Mouse (Mus musculus): ENCODE measurements around the gene Rfk.

Gene Rfk

GRCm38 (mm10) chr19:17393841-17394591 lies at the start of gene Rfk:
TSS of gene Rfk (plus strand) at chr19:17394043.
- no peaks in the 10 kb centered on the region for H3K27me3 ChIP-seq (ENCODE audit: control insufficient read depth, insufficient read depth, low read length, poor library complexity, severe bottlenecking)
- peaks cover 3% of the 10 kb centered on the region; the same call in 1 of the 2 replicates for H3K36me3 ChIP-seq (ENCODE audit: control insufficient read depth, insufficient read depth, low read length, poor library complexity, severe bottlenecking)
- DNase-seq (ENCODE audit: low read depth, low spot score) = peak; percentile 96

GRCm38 (mm10) chr19:17344881-17345280 lies 49.0 kb upstream of the Rfk start:
- H3K27me3 ChIP-seq (ENCODE audit: control insufficient read depth, insufficient read depth, low read length, poor library complexity, severe bottlenecking) = no peaks in the 10 kb centered on the region
- DNase-seq (ENCODE audit: low read depth, low spot score) = no peak

GRCm38 (mm10) chr19:17346716-17347474 lies 46.9 kb upstream of the Rfk start:
- H3K36me3 ChIP-seq (ENCODE audit: control insufficient read depth, insufficient read depth, low read length, poor library complexity, severe bottlenecking) = no peaks in the 10 kb centered on the region; the same call in 1 of the 2 replicates
- DNase-seq (ENCODE audit: low read depth, low spot score) = no peak
- no peaks in the 10 kb centered on the region for H3K27me3 ChIP-seq (ENCODE audit: control insufficient read depth, insufficient read depth, low read length, poor library complexity, severe bottlenecking)

More at GRCm38 (mm10) chr19:17344881-17345280, 49.0 kb upstream of the Rfk start:
- no peaks in the 10 kb centered on the region for H3K36me3 ChIP-seq (ENCODE audit: control insufficient read depth, insufficient read depth, low read length, poor library complexity, severe bottlenecking)

DNA sequence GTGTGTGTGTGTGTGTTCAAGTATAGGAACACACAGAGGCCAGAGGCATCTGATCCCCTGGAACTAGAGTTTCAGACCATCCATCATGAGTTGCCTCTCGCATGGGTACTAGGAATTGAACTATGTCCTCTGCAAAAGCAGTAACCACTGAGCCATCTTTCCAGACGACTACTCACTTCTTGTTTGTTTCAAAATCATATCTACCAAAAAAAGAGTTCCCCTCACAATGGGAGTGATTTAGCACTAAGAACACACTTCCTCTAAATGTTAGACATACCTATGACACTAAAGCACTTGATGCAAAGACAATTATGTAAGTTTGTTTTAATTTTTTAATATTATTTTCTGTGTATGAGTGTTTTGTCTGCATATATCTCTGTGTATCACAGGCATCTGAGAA lies 46.0 kb upstream of the Rfk start:
- no peaks in the 10 kb centered on the region; the same call in 1 of the 2 replicates for H3K36me3 ChIP-seq (ENCODE audit: control insufficient read depth, insufficient read depth, low read length, poor library complexity, severe bottlenecking)
- no peaks in the 10 kb centered on the region for H3K27me3 ChIP-seq (ENCODE audit: control insufficient read depth, insufficient read depth, low read length, poor library complexity, severe bottlenecking)
- DNase-seq (ENCODE audit: low read depth, low spot score) = peak; percentile 51

DNA sequence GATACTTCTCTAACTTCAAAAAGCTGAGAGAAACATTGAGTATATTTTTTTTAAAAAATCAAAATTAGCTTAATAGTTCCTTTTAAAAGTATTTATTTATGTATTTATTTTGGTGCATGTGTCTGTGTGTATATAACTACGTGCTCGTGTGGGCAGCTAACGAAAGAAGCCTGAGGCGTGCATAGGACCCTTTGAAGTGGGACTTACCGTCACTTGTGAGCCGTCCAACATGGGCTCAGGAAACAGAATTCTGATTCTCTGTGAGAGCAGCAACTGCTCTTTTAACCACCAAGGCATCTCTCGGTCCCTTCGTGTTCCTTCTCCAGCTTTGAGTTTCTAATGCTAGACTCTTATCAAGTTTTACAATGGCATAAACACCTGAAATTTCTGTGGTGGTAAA lies 40.1 kb upstream of the Rfk start:
- no peaks in the 10 kb centered on the region for H3K27me3 ChIP-seq (ENCODE audit: control insufficient read depth, insufficient read depth, low read length, poor library complexity, severe bottlenecking)
- no peaks in the 10 kb centered on the region; the same call in 1 of the 2 replicates for H3K36me3 ChIP-seq (ENCODE audit: control insufficient read depth, insufficient read depth, low read length, poor library complexity, severe bottlenecking)
- DNase-seq (ENCODE audit: low read depth, low spot score) = no peak

- no peak for DNase-seq (ENCODE audit: low read depth, low spot score)
- no peaks in the 10 kb centered on the region for H3K27me3 ChIP-seq (ENCODE audit: control insufficient read depth, insufficient read depth, low read length, poor library complexity, severe bottlenecking)
- no peaks in the 10 kb centered on the region; the same call in 1 of the 2 replicates for H3K36me3 ChIP-seq (ENCODE audit: control insufficient read depth, insufficient read depth, low read length, poor library complexity, severe bottlenecking)
Observed at GRCm38 (mm10) chr19:17354362-17354761, 39.5 kb upstream of the Rfk start.

DNA sequence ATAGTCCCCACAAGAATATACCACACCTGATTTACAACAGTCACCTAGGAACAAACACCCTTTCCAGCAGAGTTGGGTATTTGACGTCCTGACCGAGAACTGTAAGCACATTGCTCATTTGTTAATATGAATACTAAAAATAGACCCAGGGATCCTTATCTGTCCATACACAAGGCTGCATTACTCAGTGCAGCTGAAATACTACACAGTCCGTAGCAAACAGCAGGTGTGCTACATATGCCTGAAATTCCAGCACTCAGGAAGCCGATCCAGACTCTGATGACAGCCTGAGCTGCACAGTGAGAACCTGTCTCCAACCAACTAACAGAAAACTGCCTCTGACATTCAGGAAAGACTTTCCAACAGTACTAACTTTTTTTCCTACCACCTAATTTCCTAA lies 39.0 kb upstream of the Rfk start:
- DNase-seq (ENCODE audit: low read depth, low spot score) = no peak
- H3K36me3 ChIP-seq (ENCODE audit: control insufficient read depth, insufficient read depth, low read length, poor library complexity, severe bottlenecking) = no peaks in the 10 kb centered on the region; the same call in 1 of the 2 replicates
- H3K27me3 ChIP-seq (ENCODE audit: control insufficient read depth, insufficient read depth, low read length, poor library complexity, severe bottlenecking) = no peaks in the 10 kb centered on the region

GRCm38 (mm10) chr19:17355361-17355760 lies 38.5 kb upstream of the Rfk start:
- Histone ChIP-seq H3K36me3 (ENCODE audit: control insufficient read depth, insufficient read depth, low read length, poor library complexity, severe bottlenecking) (no peaks in the 10 kb centered on the region; the same call in 1 of the 2 replicates), H3K27me3 (ENCODE audit: control insufficient read depth, insufficient read depth, low read length, poor library complexity, severe bottlenecking) (no peaks in the 10 kb centered on the region)
- peak; percentile 47 for DNase-seq (ENCODE audit: low read depth, low spot score)

DNA sequence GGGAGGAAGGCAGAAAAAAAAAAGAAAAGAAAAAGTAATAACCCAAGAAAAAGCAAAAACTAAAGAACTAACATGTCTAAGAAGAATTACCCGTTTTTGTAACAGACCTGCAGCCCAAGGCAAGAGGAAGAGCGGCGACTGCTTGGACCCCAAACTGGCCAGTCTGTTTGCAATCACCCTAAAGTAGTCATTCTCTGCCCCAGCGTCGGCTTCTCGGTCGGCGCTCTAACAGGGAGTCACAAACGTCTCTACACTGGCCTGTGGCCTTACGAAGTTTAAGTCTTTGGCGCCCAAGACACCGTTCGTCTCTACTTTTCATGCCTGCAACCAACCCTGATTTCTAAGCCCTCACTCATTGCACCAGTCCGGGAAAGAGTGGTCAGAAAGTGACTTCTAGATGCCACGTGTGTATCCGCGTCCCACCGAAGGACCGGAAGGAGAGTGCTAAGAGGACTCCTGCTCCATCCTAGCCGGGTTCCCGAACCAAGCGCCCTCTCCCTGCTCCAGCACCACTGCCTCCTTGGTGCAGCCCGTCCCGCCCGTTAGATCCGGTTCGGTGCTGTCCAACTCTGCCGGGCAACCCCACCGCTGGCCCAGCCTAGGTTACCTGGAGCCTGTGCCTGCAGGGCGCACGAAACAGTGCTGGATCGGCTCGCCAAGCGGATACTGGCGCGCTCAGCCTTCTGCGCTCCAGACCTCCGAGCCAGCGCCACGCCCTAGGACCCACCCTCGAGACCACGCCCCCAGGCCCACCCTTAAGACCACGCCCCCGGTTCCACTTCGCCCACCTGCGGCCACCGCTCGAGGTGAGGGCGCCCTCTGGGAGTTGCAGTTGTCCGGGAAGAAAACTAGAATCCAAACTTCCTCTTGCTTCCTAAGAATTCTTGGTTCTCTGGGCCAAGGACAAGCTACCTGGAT lies 37.6 kb upstream of the Rfk start:
- no peaks in the 10 kb centered on the region for H3K27me3 ChIP-seq (ENCODE audit: control insufficient read depth, insufficient read depth, low read length, poor library complexity, severe bottlenecking)
- H3K36me3 ChIP-seq (ENCODE audit: control insufficient read depth, insufficient read depth, low read length, poor library complexity, severe bottlenecking) = no peaks in the 10 kb centered on the region; the same call in 1 of the 2 replicates
- DNase-seq (ENCODE audit: low read depth, low spot score) = peak; percentile 86

DNA sequence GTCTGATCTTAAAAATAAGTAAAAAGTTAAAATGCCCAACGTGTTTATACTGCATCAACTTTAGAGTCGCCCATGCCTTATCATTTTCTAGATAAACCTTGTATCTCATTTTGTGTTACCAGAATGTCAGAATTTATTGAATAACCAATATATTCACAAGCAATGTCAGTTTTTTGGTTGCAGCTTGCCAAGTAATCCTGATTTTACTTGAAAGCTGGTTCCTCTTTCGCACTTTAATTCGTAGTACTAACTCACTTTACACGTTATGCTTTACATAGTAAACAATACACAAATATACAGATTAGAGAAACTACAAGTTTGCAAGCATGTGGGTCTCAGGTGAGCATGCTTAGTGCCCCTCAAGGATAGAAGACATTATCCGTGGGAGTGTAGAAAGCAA lies 36.9 kb upstream of the Rfk start:
- no peak for DNase-seq (ENCODE audit: low read depth, low spot score)
- no peaks in the 10 kb centered on the region for H3K27me3 ChIP-seq (ENCODE audit: control insufficient read depth, insufficient read depth, low read length, poor library complexity, severe bottlenecking)
- H3K36me3 ChIP-seq (ENCODE audit: control insufficient read depth, insufficient read depth, low read length, poor library complexity, severe bottlenecking) = no peaks in the 10 kb centered on the region

DNA sequence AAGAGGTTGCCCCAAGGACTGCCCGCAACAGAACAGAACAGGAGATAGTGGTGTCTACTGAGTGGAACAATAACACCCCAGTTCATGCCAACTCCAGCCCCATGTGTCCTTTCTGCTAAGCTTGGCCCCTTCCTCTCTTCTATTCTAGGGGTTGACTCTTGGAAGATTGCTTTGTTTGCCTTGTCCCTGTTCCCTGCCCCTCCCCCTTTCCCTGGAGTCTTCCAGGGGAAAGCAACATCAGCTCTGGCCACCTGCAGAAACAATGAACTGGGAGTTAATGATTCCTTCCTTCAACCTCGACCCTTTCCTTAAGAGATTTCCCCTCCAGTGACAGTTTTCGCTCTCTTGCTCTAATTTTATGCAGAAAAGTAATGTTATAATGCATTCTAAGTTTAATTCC lies 36.5 kb upstream of the Rfk start:
- Histone ChIP-seq H3K27me3 (ENCODE audit: control insufficient read depth, insufficient read depth, low read length, poor library complexity, severe bottlenecking) (no peaks in the 10 kb centered on the region), H3K36me3 (ENCODE audit: control insufficient read depth, insufficient read depth, low read length, poor library complexity, severe bottlenecking) (no peaks in the 10 kb centered on the region)
- DNase-seq (ENCODE audit: low read depth, low spot score) = no peak

DNA sequence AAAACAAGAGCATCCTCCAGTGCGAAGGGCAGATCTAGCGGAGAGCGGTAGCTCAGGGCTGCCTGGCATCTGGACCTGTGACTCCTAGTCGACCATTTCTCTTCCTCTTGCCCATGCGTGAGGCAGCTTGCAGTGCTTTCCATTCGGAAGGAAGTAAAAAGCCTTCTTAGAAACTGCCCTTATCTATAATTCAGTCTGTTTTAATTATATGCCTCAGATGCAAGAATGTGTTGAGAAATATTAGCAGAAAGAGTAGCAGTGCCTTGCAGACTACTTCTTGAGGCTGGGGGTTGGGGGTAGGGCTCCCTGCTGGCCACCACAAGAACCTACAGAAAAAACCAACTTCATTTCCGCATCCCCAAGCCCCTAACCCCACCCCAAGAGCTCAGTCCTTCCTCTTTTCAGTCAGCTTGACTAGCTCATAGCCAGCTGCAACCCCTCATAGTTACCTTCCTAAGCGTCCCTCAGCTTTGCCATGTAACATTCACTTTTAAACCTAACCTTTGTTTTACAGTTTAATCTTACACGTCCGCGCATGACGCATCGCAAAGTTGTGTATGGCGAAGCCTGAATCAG lies 34.4 kb upstream of the Rfk start:
- no peaks in the 10 kb centered on the region for H3K36me3 ChIP-seq (ENCODE audit: control insufficient read depth, insufficient read depth, low read length, poor library complexity, severe bottlenecking)
- DNase-seq (ENCODE audit: low read depth, low spot score) = peak; percentile 67
- H3K27me3 ChIP-seq (ENCODE audit: control insufficient read depth, insufficient read depth, low read length, poor library complexity, severe bottlenecking) = no peaks in the 10 kb centered on the region

GRCm38 (mm10) chr19:17361181-17361580 lies 32.7 kb upstream of the Rfk start:
- no peaks in the 10 kb centered on the region for H3K36me3 ChIP-seq (ENCODE audit: control insufficient read depth, insufficient read depth, low read length, poor library complexity, severe bottlenecking)
- DNase-seq (ENCODE audit: low read depth, low spot score) = no peak
- H3K27me3 ChIP-seq (ENCODE audit: control insufficient read depth, insufficient read depth, low read length, poor library complexity, severe bottlenecking) = no peaks in the 10 kb centered on the region

DNA sequence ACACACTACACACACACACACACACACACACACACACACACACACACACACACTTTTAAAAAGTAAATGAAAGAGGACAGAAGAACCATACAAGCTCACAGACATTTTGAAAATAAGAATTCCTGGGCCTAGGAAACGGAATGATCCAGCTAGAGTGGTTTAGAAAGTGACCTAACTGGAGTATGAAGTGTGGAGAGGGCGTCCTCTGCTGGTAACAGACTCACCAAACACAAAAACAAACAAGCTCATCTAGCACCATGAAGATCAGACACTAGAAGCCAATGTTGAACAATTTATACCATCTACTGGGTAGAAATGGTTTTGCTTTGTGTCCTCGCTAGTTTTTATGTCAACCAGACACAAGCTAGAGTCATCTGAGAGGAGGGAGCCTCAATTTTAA lies 29.1 kb upstream of the Rfk start:
- Histone ChIP-seq H3K36me3 (ENCODE audit: control insufficient read depth, insufficient read depth, low read length, poor library complexity, severe bottlenecking) (no peaks in the 10 kb centered on the region), H3K27me3 (ENCODE audit: control insufficient read depth, insufficient read depth, low read length, poor library complexity, severe bottlenecking) (no peaks in the 10 kb centered on the region)
- peak; percentile 76 for DNase-seq (ENCODE audit: low read depth, low spot score)

Measured in splenic B cell, adult 2 months (primary cell).